22 mouse cellular contexts compared by ENCODE assay signal in genomic region chr19:8853117-8853516, GRCm38 (mm10). TPM values are rescaled to one million over a fixed set of nuclear protein-coding genes. Genes with fewer than 3 reads are reported as not detected.
DNase-seq lines count a peak whose midpoint lies in the region; TF ChIP-seq lines count a peak whose summit lies in the region.
"Had no signal": no experiment of that assay in that cellular context is flagged by ENCODE, and none has a peak within 500 bp of the region (broad histone marks: within the 10 kb centered on the region; RNA-seq: fewer than 3 reads in every experiment).

No protein-coding gene starts in this region.

- H3K4me3 ChIP-seq in gastrocnemius, adult 2 months, result peak overlapping the region; percentile 67
- H3K4me3 ChIP-seq: embryonic facial prominence, embryonic 13.5 days; embryonic facial prominence, embryonic 15.5 days; erythroblast, embryonic 14.5 days; forebrain, embryonic 10.5 days; forebrain, embryonic 12.5 days had no signal

- no peak for TF ChIP-seq CTCF in gastrocnemius, adult 2 months (IDR thresholded peaks at IDR 0.05)

- DNase-seq in cerebellum, adult 9-11 months, result peak; percentile 1
- DNase-seq in cerebellum, adult 11 months, result no peak
- no peak for DNase-seq in gastrocnemius, adult 2 months
- DNase-seq in gastrocnemius, postnatal 25 days, result no peak
- DNase-seq in brain, adult 2 months (ENCODE audit: low read depth, low spot score), result peak; percentile 60
- DNase-seq: adrenal gland, adult 8-10 months; adrenal gland, postnatal 14 days; adrenal gland, postnatal 36 days; B cell, adult 2 months; cerebellum, adult 11-12 months; cerebellum, adult 2 months; cerebellum, adult 9-10 months; cerebellum, postnatal 14 days; cerebellum, postnatal 36 days; embryo, embryonic 11 days had no signal

- H3K27ac ChIP-seq in gastrocnemius, adult 2 months, result no peak overlapping the region
- H3K27ac ChIP-seq: embryonic facial prominence, embryonic 13.5 days; embryonic facial prominence, embryonic 15.5 days; forebrain, embryonic 10.5 days; forebrain, embryonic 12.5 days had no signal

- intact Hi-C loops in gastrocnemius, adult 2 months (cut with DNase I), result no loop called here

RNA-seq across cellular contexts. Expression of gene Lrrn4cl, which starts 2.5 kb away (rescaled TPM):
- 1 to 10 TPM; 7.3 to 7.8 TPM for total RNA-seq in gastrocnemius, adult 2 months (2021)
- total RNA-seq in gastrocnemius, postnatal 25 days (2021), result 10 to 100 TPM in 1 of 2 experiments, 1 to 10 TPM in 1; 6.8 to 10.9 TPM

RNA-seq across cellular contexts. Expression of gene Gng3, which starts 14.1 kb away (rescaled TPM):
- total RNA-seq in gastrocnemius, adult 2 months (2021), result not detected
- total RNA-seq in gastrocnemius, postnatal 25 days (2021), result not detected
- total RNA-seq: common myeloid progenitor, adult 5-6 weeks had no signal

RNA-seq across cellular contexts. Expression of gene Bscl2, which starts 15.8 kb away (rescaled TPM):
- total RNA-seq in gastrocnemius, adult 2 months (2021), result 10 to 100 TPM; 16.8 to 18.4 TPM
- total RNA-seq in gastrocnemius, postnatal 25 days (2021), result 10 to 100 TPM; 15.7 to 20.8 TPM

RNA-seq across cellular contexts. Expression of gene Ubxn1, which starts 18.2 kb away (rescaled TPM):
- total RNA-seq in gastrocnemius, adult 2 months (2021), result 100 to 1,000 TPM; 199 to 235 TPM
- 100 to 1,000 TPM; 190 to 208 TPM for total RNA-seq in gastrocnemius, postnatal 25 days (2021)

RNA-seq across cellular contexts. Expression of gene AC129217.1, which starts 23.5 kb away (rescaled TPM):
- not detected for total RNA-seq in gastrocnemius, adult 2 months (2021)
- total RNA-seq in gastrocnemius, postnatal 25 days (2021), result not detected
- total RNA-seq: adrenal gland, adult 18-20 months; adrenal gland, adult 8-10 months; adrenal gland, postnatal 14 days; common myeloid progenitor, adult 5-6 weeks had no signal

Comparison
In these comparisons a context has a peak if more than half of its experiments do, and no peak if none do; other contexts are left out.
1. DNase-seq: peak in cerebellum, adult 9-11 months (single experiment) and brain, adult 2 months (single experiment); none in cerebellum, adult 11 months (single experiment), gastrocnemius, adult 2 months (single experiment) and gastrocnemius, postnatal 25 days (single experiment).